Mouse (Mus musculus) neural tube, embryonic 12.5 days (tissue): ENCODE results near the gene Prss44. TPM values are rescaled to one million over a fixed set of nuclear protein-coding genes. Genes with fewer than 3 reads are reported as not detected.

Source experiments
- ATAC-seq: fragments of 200-750 bp; cut with Nextera tagmentation; 2 replicates; pipeline ENCODE4 v1.8.0; 2017; ENCODE audit warnings: low read depth, mild to moderate bottlenecking, moderate TSS enrichment, moderate library complexity; ENCODE audit not compliant: low FRiP score
- H3K27ac ChIP-seq: fragments of 300-500 bp; sonication (generic); 2 replicates; pipeline ENCODE4 v1.5.1; 2016
- H3K27me3 ChIP-seq: fragments of 300-500 bp; sonication (generic); replicated peaks from 2 replicates; pipeline ENCODE4 v1.6.1; 2016; ENCODE audit warnings: mild to moderate bottlenecking
- H3K36me3 ChIP-seq: fragments of 300-500 bp; sonication (generic); 2 replicates; pipeline ENCODE4 v1.6.1; 2016; ENCODE audit warnings: mild to moderate bottlenecking
- H3K4me1 ChIP-seq: fragments of 300-500 bp; sonication (generic); 2 replicates; pipeline ENCODE4 v1.6.1; 2016
- H3K4me2 ChIP-seq: fragments of 300-500 bp; sonication (generic); replicated peaks from 2 replicates; pipeline ENCODE4 v1.6.1; 2016; ENCODE audit warnings: mild to moderate bottlenecking
- H3K4me3 ChIP-seq: fragments of 300-500 bp; sonication (generic); 2 replicates; pipeline ENCODE4 v1.5.1; 2016
- H3K9ac ChIP-seq: fragments of 300-500 bp; sonication (generic); 2 replicates; pipeline ENCODE4 v1.6.1; 2016; ENCODE audit warnings: mild to moderate bottlenecking
- H3K9me3 ChIP-seq: fragments of 300-500 bp; sonication (generic); 2 replicates; pipeline ENCODE4 v1.6.1; 2016; ENCODE audit warnings: mild to moderate bottlenecking
- WGBS: fragments of 180-500 bp; shearing (Covaris S2); methylation state at CpG from one replicate; pipeline ENCODE4 v1.1.7; 2016; 5-methylcytosine and 5-hydroxymethylcytosine counted together
- polyA plus RNA-seq: library from polyadenylated mRNA; unstranded; fragments of >200 nt; fragmentation: Nextera tagmentation; extraction: Ambion mirVana; gene quantifications from 2 replicates; pipeline ENCODE4 v1.2.1, GENCODE M21; 2016

The Prss44 gene
- not detected in 2 replicates for polyA plus RNA-seq

DNA sequence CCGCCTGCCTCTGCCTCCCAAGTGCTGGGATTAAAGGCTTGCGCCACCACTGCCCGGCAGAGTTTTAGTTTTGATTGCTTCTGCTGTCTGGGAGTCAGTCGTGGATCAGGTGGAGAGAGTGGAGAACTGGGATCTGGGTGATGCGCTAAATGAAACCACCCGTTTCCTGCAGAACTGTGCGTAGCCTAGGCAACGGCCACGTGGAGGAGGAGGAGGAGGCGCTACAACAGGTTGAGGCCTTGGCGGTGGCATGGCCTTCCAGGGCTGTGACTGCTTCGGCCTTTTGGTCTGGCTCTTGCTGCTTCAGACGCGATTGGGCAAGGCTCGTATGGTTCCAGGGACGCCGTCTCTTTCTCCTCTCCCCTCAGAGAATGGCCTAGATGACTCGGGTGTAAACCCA is at the start of gene Prss44:
TSS of gene Prss44 (plus strand) at position 206 of the 400 bp plus-strand sequence.
- no peak for ATAC-seq
- 63% methylated on average over 18 of the region's 18 CpGs for WGBS

DNA sequence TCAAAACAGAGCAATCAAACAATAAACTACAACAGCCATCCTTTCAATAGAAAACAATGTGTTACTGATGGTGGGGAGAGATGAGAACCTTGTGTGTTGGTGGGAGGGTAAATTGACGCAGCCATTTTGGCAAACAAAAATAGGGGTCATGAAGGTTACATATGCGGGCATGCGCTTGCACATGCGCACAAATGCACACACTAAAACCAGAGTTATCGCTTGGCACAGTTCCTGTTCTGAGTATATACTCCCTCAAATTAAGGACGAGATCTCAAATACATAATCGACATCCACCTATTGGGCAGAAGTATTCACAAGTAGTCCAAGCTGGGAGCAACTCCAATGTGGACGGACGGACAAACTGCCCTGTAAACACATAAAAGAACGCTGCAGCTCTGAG is 41.5 kb upstream of the Prss44 start:
- Histone ChIP-seq H3K36me3 (no peaks in the 10 kb centered on the region), H3K27ac (no peak overlapping the region), H3K4me2 (no peak overlapping the region), H3K27me3 (no peaks in the 10 kb centered on the region), H3K4me1 (no peaks in the 10 kb centered on the region), H3K9ac (no peak overlapping the region), H3K4me3 (no peak overlapping the region), H3K9me3 (no peaks in the 10 kb centered on the region)
- 93% methylated on average over 10 of the region's 10 CpGs for WGBS
- ATAC-seq: no peak

More for the DNA sequence above, at the start of gene Prss44:
- no peak within 1 kb of the TSS for H3K27ac ChIP-seq
- no peak within 1 kb of the TSS for H3K9ac ChIP-seq
- no peaks in the 10 kb centered on the region for H3K4me1 ChIP-seq
- H3K4me3 ChIP-seq: no peak within 1 kb of the TSS
- H3K36me3 ChIP-seq: no peaks in the 10 kb centered on the region
- H3K9me3 ChIP-seq: no peaks in the 10 kb centered on the region
- no peaks in the 10 kb centered on the region for H3K27me3 ChIP-seq
- no peak within 1 kb of the TSS for H3K4me2 ChIP-seq

DNA sequence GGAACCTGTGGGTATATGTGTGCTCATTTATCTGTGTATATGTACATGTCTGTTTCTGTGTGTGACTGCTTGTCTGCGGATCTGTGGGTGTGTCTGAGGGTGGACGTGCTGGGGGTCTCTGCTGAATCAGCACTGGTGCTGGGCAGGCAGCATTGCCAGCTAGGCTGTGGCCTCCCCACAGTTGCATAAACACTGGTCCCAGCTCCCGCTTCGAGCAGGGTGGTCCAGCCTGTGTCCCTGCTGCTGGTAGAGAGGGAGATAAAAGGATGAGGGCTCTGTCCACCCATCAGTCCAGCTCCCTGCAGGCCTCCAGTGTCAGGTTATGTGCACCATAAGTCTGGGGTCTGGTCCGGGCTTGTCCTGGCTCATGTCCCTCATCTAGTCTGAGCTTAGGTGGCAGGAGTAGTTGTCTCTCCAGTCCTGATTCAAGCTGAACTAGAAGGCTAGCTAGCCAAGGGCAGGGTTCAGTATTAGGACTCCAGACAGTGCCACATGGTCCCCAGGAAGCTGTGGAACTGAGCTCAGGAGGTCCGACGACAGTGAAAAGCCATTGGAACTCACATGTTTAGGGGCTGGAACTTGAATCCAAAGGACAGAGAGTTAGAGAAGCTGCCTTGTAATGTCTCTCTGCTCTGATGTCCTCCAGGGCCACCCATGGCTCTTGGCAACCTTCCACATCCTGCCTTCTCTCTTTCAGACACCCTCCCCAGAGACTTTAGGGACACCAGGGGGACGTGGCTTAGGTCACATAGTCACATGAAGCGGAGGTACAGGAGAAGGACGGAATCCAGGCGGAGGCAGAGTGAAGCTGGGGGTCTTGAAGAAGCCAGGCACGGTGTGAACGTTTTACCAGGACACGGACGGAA is 39.2 kb upstream of the Prss44 start:
- Histone ChIP-seq H3K36me3 (no peaks in the 10 kb centered on the region), H3K4me1 (no peaks in the 10 kb centered on the region), H3K9me3 (no peaks in the 10 kb centered on the region), H3K4me3 (no peak overlapping the region), H3K27ac (no peak overlapping the region), H3K4me2 (no peak overlapping the region), H3K9ac (no peak overlapping the region), H3K27me3 (no peaks in the 10 kb centered on the region)
- 80% methylated on average over 15 of the region's 15 CpGs for WGBS
- no peak for ATAC-seq

DNA sequence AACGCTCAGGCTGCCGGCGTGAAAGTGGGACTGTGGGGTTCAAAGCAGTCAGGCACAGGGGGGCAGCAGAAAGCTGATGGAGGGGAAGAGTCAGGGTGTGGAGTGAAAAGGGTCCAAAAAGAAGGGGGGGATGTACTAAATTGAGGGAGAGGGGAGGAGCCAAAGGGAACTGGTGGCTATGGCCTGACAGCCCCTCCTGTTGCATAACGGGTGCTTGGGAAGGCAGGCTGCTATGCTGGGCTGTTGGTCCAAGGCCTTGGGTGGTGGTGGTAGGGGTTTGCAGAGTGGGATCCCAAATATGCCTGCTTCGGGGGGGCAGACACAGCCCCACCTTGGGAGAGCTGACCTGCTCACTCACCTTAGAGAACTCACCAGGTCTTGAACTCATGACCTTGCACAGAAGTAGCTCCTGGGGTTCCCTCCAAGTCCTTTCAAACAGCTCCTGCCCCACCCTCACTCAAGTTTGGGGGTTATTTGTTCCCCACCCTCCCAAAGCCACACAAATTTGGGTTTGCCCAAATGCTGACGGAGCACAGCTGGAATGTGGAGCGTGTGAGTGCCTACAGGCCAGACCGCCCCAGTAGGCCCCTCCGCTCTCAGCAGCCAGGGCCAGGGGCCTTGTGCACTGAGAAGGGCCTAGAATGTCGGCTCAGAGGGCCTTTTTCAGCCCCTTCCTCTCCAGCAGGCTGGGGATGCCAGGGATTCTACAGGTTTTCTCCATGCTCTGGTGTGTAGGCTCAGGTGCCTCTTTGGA is 38.3 kb upstream of the Prss44 start:
- ATAC-seq: no peak
- Histone ChIP-seq H3K4me2 (no peak overlapping the region), H3K27me3 (peaks cover 2% of the 10 kb centered on the region; the same call in 1 of the 2 replicates), H3K36me3 (no peaks in the 10 kb centered on the region), H3K4me1 (peaks cover 1% of the 10 kb centered on the region), H3K9ac (no peak overlapping the region), H3K9me3 (no peaks in the 10 kb centered on the region), H3K27ac (no peak overlapping the region), H3K4me3 (no peak overlapping the region)
- WGBS: 81% methylated on average over 10 of the region's 10 CpGs

DNA sequence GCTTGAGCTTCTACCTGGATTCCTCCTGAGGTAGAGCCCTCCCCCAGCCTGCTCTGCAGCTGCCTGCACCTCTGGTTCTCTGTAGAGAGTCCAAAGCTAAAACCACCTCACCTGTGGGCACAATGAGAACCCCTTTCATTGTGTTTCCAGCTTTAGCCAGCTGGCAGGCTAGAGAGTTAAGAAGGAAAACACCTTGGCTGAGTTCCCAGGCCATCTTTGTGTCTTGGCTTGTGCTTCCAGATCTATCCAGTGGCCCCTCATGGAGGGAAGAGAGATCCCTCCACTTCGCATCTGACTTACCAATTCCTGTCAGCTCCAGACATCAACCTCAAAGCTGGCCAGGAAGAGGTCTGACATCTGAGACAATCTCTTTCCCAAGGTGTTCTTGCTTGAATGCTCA is 35.7 kb upstream of the Prss44 start:
- 94% methylated on average over 1 of the region's 1 CpGs for WGBS
- no peak for ATAC-seq
- Histone ChIP-seq H3K4me3 (no peak overlapping the region), H3K27ac (no peak overlapping the region), H3K9me3 (no peaks in the 10 kb centered on the region), H3K4me1 (peaks cover 17% of the 10 kb centered on the region), H3K9ac (no peak overlapping the region), H3K4me2 (no peak overlapping the region), H3K36me3 (no peaks in the 10 kb centered on the region), H3K27me3 (peaks cover 6% of the 10 kb centered on the region; the same call in 1 of the 2 replicates)

GRCm38 (mm10) chr9:110778559-110778958 is 35.2 kb upstream of the Prss44 start:
- Histone ChIP-seq H3K27ac (no peak overlapping the region), H3K27me3 (peaks cover 6% of the 10 kb centered on the region; the same call in 1 of the 2 replicates), H3K4me1 (peaks cover 18% of the 10 kb centered on the region), H3K36me3 (no peaks in the 10 kb centered on the region), H3K4me2 (no peak overlapping the region), H3K9ac (no peak overlapping the region), H3K4me3 (no peak overlapping the region), H3K9me3 (no peaks in the 10 kb centered on the region)
- ATAC-seq: no peak
- WGBS: 89% methylated on average over 7 of the region's 7 CpGs

GRCm38 (mm10) chr9:110779242-110779913 is 34.4 kb upstream of the Prss44 start:
- WGBS: 60% methylated on average over 5 of the region's 5 CpGs

DNA sequence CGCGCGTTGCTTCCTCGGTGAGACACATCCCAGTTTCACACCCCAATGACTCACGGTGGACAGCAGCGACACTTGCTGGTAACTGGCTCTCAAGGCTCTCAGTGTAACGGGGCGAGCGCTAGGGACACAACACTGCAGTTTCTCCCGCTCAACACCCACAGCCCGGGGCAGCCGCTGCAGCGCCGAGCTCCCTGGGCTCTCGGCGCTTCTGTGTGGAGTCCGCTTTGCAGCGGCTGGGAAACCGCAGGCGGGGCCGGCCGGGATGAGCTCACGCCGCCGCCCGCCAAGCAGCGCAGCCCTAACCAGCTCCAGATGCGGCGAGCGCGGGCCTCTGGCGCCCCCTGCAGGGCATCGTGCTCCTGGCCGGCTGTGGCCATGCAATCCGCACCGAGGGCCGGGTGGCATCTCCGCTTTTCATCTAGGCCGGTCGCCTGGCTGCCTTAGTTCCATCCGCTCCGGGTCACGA is 32.5 kb upstream of the Prss44 start:
- Histone ChIP-seq H3K9me3 (no peaks in the 10 kb centered on the region), H3K4me2 (peak overlapping the region; percentile 75), H3K4me3 (peak overlapping the region; percentile 47), H3K36me3 (no peaks in the 10 kb centered on the region), H3K27ac (peak overlapping the region; percentile 53), H3K9ac (peak overlapping the region; percentile 69), H3K4me1 (peaks cover 19% of the 10 kb centered on the region), H3K27me3 (peaks cover 6% of the 10 kb centered on the region; the same call in 1 of the 2 replicates)
- under 1% methylated on average over 43 of the region's 43 CpGs for WGBS
- ATAC-seq: peak; percentile 94

More at GRCm38 (mm10) chr9:110779242-110779913, 34.4 kb upstream of the Prss44 start:
- no peaks in the 10 kb centered on the region for H3K36me3 ChIP-seq
- no peaks in the 10 kb centered on the region for H3K9me3 ChIP-seq
- no peak overlapping the region for H3K4me2 ChIP-seq
- H3K4me1 ChIP-seq: peaks cover 19% of the 10 kb centered on the region
- H3K27me3 ChIP-seq: peaks cover 6% of the 10 kb centered on the region; the same call in 1 of the 2 replicates
- ATAC-seq: no peak
- no peak overlapping the region for H3K4me3 ChIP-seq
- no peak overlapping the region for H3K9ac ChIP-seq
- no peak overlapping the region for H3K27ac ChIP-seq

GRCm38 (mm10) chr9:110781731-110782130 is 32.1 kb upstream of the Prss44 start:
- peaks cover 6% of the 10 kb centered on the region; the same call in 1 of the 2 replicates for H3K27me3 ChIP-seq
- peaks cover 19% of the 10 kb centered on the region for H3K4me1 ChIP-seq
- WGBS: under 1% methylated on average over 23 of the region's 23 CpGs
- peak overlapping the region; percentile 47 for H3K4me3 ChIP-seq
- peak overlapping the region; percentile 69 for H3K9ac ChIP-seq
- no peaks in the 10 kb centered on the region for H3K36me3 ChIP-seq
- peak overlapping the region; percentile 75 for H3K4me2 ChIP-seq
- H3K27ac ChIP-seq: peak overlapping the region; percentile 53
- peak; percentile 73 for ATAC-seq
- no peaks in the 10 kb centered on the region for H3K9me3 ChIP-seq

DNA sequence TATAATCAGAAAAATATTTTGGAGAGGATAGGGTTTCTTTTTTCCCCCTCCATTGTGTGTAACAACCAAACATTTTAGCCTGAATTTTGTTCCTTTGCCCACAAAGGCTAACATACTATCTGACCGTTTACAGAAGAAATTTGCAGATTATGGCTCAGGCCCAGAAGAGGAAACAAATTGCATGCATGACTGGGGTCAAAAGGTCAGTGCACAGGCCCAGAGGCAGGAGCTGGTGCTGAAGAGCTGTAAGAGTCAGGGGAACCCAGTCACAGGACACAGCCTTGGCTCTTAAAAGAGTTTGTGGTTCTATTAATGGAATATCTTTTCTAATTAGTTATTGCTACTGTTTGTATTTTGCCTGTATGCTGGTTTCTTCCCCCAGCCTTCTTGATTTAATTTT is 30.2 kb upstream of the Prss44 start:
- no peak for ATAC-seq

DNA sequence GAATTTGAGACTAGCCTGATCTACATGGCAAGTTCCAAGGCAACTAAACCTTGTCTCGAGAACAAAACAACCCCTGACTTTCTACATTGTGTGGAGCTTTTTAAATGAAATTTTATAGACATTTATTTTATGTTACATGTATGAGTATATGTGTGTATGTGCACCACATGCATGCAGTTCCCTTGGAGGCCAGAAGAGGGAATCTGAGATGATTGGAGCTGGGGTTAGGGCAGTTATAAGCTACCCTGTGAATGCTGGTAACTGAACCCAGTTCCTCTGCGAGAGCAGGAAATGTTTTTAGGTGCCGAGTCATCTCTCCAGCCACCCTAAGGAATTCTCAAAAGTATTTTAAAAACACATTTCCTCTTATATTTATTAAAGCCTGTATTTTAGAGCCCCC is 25.6 kb upstream of the Prss44 start:
- no peak overlapping the region for H3K9ac ChIP-seq
- no peak overlapping the region for H3K4me3 ChIP-seq
- no peak for ATAC-seq
- no peaks in the 10 kb centered on the region for H3K9me3 ChIP-seq
- H3K27ac ChIP-seq: no peak overlapping the region
- no peaks in the 10 kb centered on the region for H3K27me3 ChIP-seq
- peaks cover 2% of the 10 kb centered on the region; the same call in 1 of the 2 replicates for H3K4me1 ChIP-seq
- no peaks in the 10 kb centered on the region for H3K36me3 ChIP-seq
- WGBS: 86% methylated on average over 3 of the region's 3 CpGs
- H3K4me2 ChIP-seq: no peak overlapping the region

More for the DNA sequence above, 30.2 kb upstream of the Prss44 start:
- Histone ChIP-seq H3K4me2 (no peak overlapping the region), H3K36me3 (no peaks in the 10 kb centered on the region), H3K9me3 (no peaks in the 10 kb centered on the region), H3K27ac (no peak overlapping the region), H3K4me1 (peaks cover 19% of the 10 kb centered on the region), H3K4me3 (no peak overlapping the region), H3K27me3 (peaks cover 6% of the 10 kb centered on the region; the same call in 1 of the 2 replicates), H3K9ac (no peak overlapping the region)
- 25% methylated on average over 1 of the region's 1 CpGs for WGBS
